Mouse (Mus musculus): ENCODE results near the gene Bnc1. TPM values are rescaled to one million over a fixed set of nuclear protein-coding genes. Genes with fewer than 3 reads are reported as not detected.

The Bnc1 gene
- total and polyA plus RNA-seq, 3 experiments: 0.11 TPM; not detected in 2

DNA sequence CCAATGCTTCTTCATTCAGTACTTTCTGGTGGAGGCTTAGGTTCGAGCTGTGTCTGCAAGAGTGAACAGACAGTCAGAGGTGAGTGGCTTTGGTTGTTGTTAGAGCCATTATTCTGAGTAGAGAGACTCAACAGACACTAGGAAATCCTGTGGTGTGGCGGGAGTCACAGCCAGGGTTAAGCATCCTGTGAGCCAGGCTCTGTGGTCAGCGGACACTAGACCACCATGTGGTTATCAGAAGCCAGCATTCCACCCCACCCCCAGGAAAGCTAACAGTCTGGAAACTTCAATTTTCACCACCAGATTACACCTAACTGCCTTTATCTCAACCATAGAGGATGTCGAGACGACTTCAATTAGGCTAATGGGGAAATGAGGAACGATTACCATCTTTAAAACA lies 23.1 kb downstream of the Bnc1 start:
- H3K4me3 ChIP-seq (ENCODE audit: low read depth, low read length): no peak overlapping the region
- TF ChIP-seq GATA2 (IDR thresholded peaks at IDR 0.05; ENCODE audit: borderline replicate concordance, low read depth, low read length): no peak
- no peak for TF ChIP-seq TAL1 (conservative IDR thresholded peaks at IDR 0.05; ENCODE audit: low read depth, low read length)
- no peak for TF ChIP-seq CTCF (IDR thresholded peaks at IDR 0.05; ENCODE audit: low read depth, low read length)
- no peak for TF ChIP-seq POLR2AphosphoS5 (IDR thresholded peaks at IDR 0.05; ENCODE audit: insufficient replicate concordance, low read depth, low read length)
- no peak for TF ChIP-seq GATA1 (IDR thresholded peaks at IDR 0.05; ENCODE audit: borderline replicate concordance, low read length)
- ATAC-seq (ENCODE audit: extremely low read depth, insufficient number of reproducible peaks, low FRiP score, poor library complexity, severe bottlenecking) (no peak), DNase-seq (ENCODE audit: low spot score) (no peak)
- peaks cover 3% of the 10 kb centered on the region; the same call in 1 of the 2 replicates for H3K4me1 ChIP-seq (ENCODE audit: insufficient read depth, low read depth, low read length)
- no peaks in the 10 kb centered on the region for H3K36me3 ChIP-seq (replicated peaks)
- H3K9me3 ChIP-seq (replicated peaks): no peaks in the 10 kb centered on the region
- H3K27me3 ChIP-seq (ENCODE audit: insufficient read depth, low read length): no peaks in the 10 kb centered on the region

DNA sequence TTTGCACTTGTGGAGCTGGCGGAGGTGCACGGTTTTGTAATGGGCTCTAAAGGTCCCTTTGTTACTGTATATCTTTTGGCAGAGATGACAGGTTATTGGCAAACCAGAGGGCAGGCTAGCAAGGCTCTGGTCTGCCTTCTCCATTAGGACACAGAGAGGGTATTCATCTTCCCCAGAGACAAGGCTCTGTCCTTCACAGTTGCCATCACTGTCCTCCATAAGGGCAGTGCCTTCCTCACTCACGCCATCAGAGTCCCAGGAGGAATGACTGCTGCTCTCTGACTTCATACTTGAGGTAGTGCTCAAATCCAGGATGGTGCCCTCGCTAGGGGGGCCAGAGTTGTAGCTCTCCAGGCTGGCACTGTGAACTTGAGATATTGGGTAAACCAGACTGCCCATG lies 23.6 kb downstream of the Bnc1 start:
- no peaks in the 10 kb centered on the region for H3K27me3 ChIP-seq (ENCODE audit: insufficient read depth, low read length)
- DNase-seq (ENCODE audit: low spot score) (no peak), ATAC-seq (ENCODE audit: extremely low read depth, insufficient number of reproducible peaks, low FRiP score, poor library complexity, severe bottlenecking) (no peak)
- TF ChIP-seq GATA1 (IDR thresholded peaks at IDR 0.05; ENCODE audit: borderline replicate concordance, low read length) (no peak), POLR2AphosphoS5 (IDR thresholded peaks at IDR 0.05; ENCODE audit: insufficient replicate concordance, low read depth, low read length) (no peak), CTCF (IDR thresholded peaks at IDR 0.05; ENCODE audit: low read depth, low read length) (no peak), GATA2 (IDR thresholded peaks at IDR 0.05; ENCODE audit: borderline replicate concordance, low read depth, low read length) (no peak), TAL1 (conservative IDR thresholded peaks at IDR 0.05; ENCODE audit: low read depth, low read length) (no peak)
- no peaks in the 10 kb centered on the region for H3K36me3 ChIP-seq (replicated peaks)
- H3K4me3 ChIP-seq (ENCODE audit: low read depth, low read length): no peak overlapping the region
- H3K9me3 ChIP-seq (replicated peaks): no peaks in the 10 kb centered on the region
- H3K4me1 ChIP-seq (ENCODE audit: insufficient read depth, low read depth, low read length): peaks cover 3% of the 10 kb centered on the region; the same call in 1 of the 2 replicates

DNA sequence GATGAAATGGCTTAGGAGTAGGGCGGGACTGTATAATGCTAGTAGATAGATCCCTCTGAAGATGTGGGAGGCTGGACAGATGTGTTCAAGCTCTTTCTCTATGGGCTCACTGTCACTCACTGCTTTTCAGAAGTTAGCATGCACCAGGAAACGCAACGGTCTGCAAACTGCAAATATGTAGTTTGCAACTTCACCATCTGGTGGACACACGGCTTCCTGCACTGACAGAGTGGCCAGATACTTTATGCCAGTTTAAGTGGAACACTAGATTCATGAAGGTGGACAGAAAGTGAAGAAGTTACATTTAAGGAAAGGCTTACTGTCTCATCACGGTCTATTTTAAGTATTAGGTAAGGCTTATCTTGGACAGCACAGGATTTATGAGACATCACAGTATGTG lies 25.9 kb downstream of the Bnc1 start:
- ATAC-seq (ENCODE audit: extremely low read depth, insufficient number of reproducible peaks, low FRiP score, poor library complexity, severe bottlenecking): no peak
- Histone ChIP-seq H3K4me1 (ENCODE audit: insufficient read depth, low read depth, low read length) (peaks cover 3% of the 10 kb centered on the region; the same call in 1 of the 2 replicates), H3K36me3 (replicated peaks) (no peaks in the 10 kb centered on the region), H3K9me3 (replicated peaks) (no peaks in the 10 kb centered on the region), H3K27me3 (ENCODE audit: insufficient read depth, low read length) (no peaks in the 10 kb centered on the region), H3K4me3 (ENCODE audit: low read depth, low read length) (no peak overlapping the region)
- TF ChIP-seq POLR2AphosphoS5 (IDR thresholded peaks at IDR 0.05; ENCODE audit: insufficient replicate concordance, low read depth, low read length) (no peak), GATA2 (IDR thresholded peaks at IDR 0.05; ENCODE audit: borderline replicate concordance, low read depth, low read length) (no peak), CTCF (IDR thresholded peaks at IDR 0.05; ENCODE audit: low read depth, low read length) (no peak), TAL1 (conservative IDR thresholded peaks at IDR 0.05; ENCODE audit: low read depth, low read length) (no peak), GATA1 (IDR thresholded peaks at IDR 0.05; ENCODE audit: borderline replicate concordance, low read length) (no peak)
- no peak for DNase-seq (ENCODE audit: low spot score)

DNA sequence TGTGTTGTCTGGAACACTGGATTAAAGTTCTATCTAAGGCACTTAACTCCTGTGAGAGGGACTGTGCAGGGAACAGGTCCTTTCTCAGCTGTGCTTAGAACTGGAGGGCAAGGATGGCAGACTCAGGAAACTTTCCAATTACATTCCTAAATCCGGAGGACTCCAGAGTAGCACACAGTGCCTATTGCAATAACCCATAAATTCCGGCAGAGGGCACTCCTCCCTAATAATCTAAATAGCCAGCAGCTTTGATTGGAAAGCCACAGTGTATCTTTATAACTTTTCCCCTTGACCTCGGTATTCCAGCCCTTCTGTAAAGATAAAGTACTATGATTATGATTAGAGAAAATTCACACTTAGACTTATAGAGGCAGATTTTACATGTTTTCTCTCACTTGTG lies 32.4 kb downstream of the Bnc1 start:
- DNase-seq (ENCODE audit: low spot score): peak; percentile 8
- Histone ChIP-seq H3K4me3 (ENCODE audit: low read depth, low read length) (no peak overlapping the region), H3K9me3 (replicated peaks) (no peaks in the 10 kb centered on the region), H3K4me1 (ENCODE audit: insufficient read depth, low read depth, low read length) (no peaks in the 10 kb centered on the region), H3K27me3 (ENCODE audit: insufficient read depth, low read length) (no peaks in the 10 kb centered on the region), H3K36me3 (replicated peaks) (no peaks in the 10 kb centered on the region)
- no peak for ATAC-seq (ENCODE audit: extremely low read depth, insufficient number of reproducible peaks, low FRiP score, poor library complexity, severe bottlenecking)
- TF ChIP-seq GATA2 (IDR thresholded peaks at IDR 0.05; ENCODE audit: borderline replicate concordance, low read depth, low read length) (no peak), CTCF (IDR thresholded peaks at IDR 0.05; ENCODE audit: low read depth, low read length) (peak; percentile 42; the same call in 1 of the 2 replicates)

DNA sequence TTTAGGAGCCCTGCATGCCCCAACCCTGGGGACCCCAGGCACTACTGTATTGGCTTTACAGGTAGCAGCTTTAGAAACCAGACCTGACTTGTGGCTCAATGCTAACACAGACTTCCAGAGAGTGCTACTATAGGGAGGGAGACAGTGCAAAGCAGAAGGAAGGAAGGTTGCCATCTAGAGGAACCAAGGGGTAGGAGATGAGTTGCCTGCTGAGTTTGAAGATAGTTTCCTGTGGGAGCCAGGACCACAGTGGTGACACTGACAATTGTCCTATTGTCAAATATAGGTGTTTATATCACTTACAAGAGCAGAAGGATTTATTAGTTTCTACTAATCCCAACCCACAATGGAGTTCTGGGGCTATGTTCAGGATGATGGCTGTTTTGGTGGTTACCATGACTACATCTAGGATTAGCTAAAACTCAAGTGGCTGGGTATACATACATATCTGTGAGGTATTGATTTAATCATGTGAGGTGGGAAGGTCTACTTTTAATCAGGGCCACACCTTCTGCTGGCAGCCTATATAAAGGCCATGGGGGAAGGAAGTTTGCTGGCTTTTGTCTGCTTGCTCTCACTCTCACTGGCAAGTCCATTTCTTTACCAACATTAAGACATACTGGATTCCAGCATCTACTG lies 37.8 kb downstream of the Bnc1 start:
- TF ChIP-seq TAL1 (conservative IDR thresholded peaks at IDR 0.05; ENCODE audit: low read depth, low read length) (no peak), CTCF (IDR thresholded peaks at IDR 0.05; ENCODE audit: low read depth, low read length) (no peak), GATA2 (IDR thresholded peaks at IDR 0.05; ENCODE audit: borderline replicate concordance, low read depth, low read length) (no peak), POLR2AphosphoS5 (IDR thresholded peaks at IDR 0.05; ENCODE audit: insufficient replicate concordance, low read depth, low read length) (no peak), GATA1 (IDR thresholded peaks at IDR 0.05; ENCODE audit: borderline replicate concordance, low read length) (no peak)
- ATAC-seq (ENCODE audit: extremely low read depth, insufficient number of reproducible peaks, low FRiP score, poor library complexity, severe bottlenecking): no peak
- DNase-seq (ENCODE audit: low spot score): no peak
- H3K27me3 ChIP-seq (ENCODE audit: insufficient read depth, low read length): no peaks in the 10 kb centered on the region
- no peaks in the 10 kb centered on the region for H3K36me3 ChIP-seq (replicated peaks)
- no peak overlapping the region for H3K4me3 ChIP-seq (ENCODE audit: low read depth, low read length)
- no peaks in the 10 kb centered on the region for H3K4me1 ChIP-seq (ENCODE audit: insufficient read depth, low read depth, low read length)
- H3K9me3 ChIP-seq (replicated peaks): no peaks in the 10 kb centered on the region

- ATAC-seq (ENCODE audit: extremely low read depth, insufficient number of reproducible peaks, low FRiP score, poor library complexity, severe bottlenecking) (no peak), DNase-seq (ENCODE audit: low spot score) (no peak)
- Histone ChIP-seq H3K4me3 (ENCODE audit: low read depth, low read length) (no peak overlapping the region), H3K9me3 (replicated peaks) (no peaks in the 10 kb centered on the region), H3K36me3 (replicated peaks) (no peaks in the 10 kb centered on the region), H3K27me3 (ENCODE audit: insufficient read depth, low read length) (no peaks in the 10 kb centered on the region), H3K4me1 (ENCODE audit: insufficient read depth, low read depth, low read length) (no peaks in the 10 kb centered on the region)
- TF ChIP-seq TAL1 (conservative IDR thresholded peaks at IDR 0.05; ENCODE audit: low read depth, low read length): no peak
- no peak for TF ChIP-seq GATA2 (IDR thresholded peaks at IDR 0.05; ENCODE audit: borderline replicate concordance, low read depth, low read length)
- TF ChIP-seq POLR2AphosphoS5 (IDR thresholded peaks at IDR 0.05; ENCODE audit: insufficient replicate concordance, low read depth, low read length): no peak
These were observed 41.6 kb downstream of the Bnc1 start for GRCm38 (mm10) chr7:81950499-81950898.
